Mouse (Mus musculus) liver, embryonic 15.5 days (tissue): ENCODE results near the gene Myo18a. TPM values are rescaled to one million over a fixed set of nuclear protein-coding genes. Genes with fewer than 3 reads are reported as not detected.

Experiments
- ATAC-seq: fragments of 200-750 bp; cut with Nextera tagmentation; 2 replicates; pipeline ENCODE4 v1.8.0; 2017; ENCODE audit warnings: moderate number of reproducible peaks, mild to moderate bottlenecking, moderate library complexity; ENCODE audit not compliant: insufficient read depth
- H3K27ac ChIP-seq: fragments of 300-500 bp; sonication (generic); replicated peaks from 2 replicates; pipeline ENCODE4 v1.5.1; 2015; ENCODE audit warnings: mild to moderate bottlenecking, inconsistent platforms
- H3K27me3 ChIP-seq: fragments of 300-500 bp; sonication (generic); 2 replicates; pipeline ENCODE4 v1.6.1; 2015; ENCODE audit warnings: mild to moderate bottlenecking, inconsistent platforms
- H3K36me3 ChIP-seq: fragments of 300-500 bp; sonication (generic); replicated peaks from 2 replicates; pipeline ENCODE4 v1.6.1; 2015; ENCODE audit warnings: moderate library complexity, mild to moderate bottlenecking, inconsistent platforms
- H3K4me1 ChIP-seq: fragments of 300-500 bp; sonication (generic); replicated peaks from 2 replicates; pipeline ENCODE4 v1.6.1; 2015; ENCODE audit warnings: inconsistent platforms
- H3K4me2 ChIP-seq: fragments of 300-500 bp; sonication (generic); 2 replicates; pipeline ENCODE4 v1.6.1; 2015; ENCODE audit warnings: moderate library complexity, mild to moderate bottlenecking, inconsistent platforms
- H3K4me3 ChIP-seq: fragments of 300-500 bp; sonication (generic); replicated peaks from 2 replicates; pipeline ENCODE4 v1.5.1; 2015; ENCODE audit warnings: mild to moderate bottlenecking, inconsistent platforms
- H3K9ac ChIP-seq: fragments of 300-500 bp; sonication (generic); 2 replicates; pipeline ENCODE4 v1.6.1; 2015; ENCODE audit warnings: moderate library complexity, mild to moderate bottlenecking, inconsistent platforms
- H3K9me3 ChIP-seq: fragments of 300-500 bp; sonication (generic); replicated peaks from 2 replicates; pipeline ENCODE4 v1.6.1; 2016; ENCODE audit warnings: inconsistent platforms
- whole genome bisulfite sequencing: fragments of 180-500 bp; shearing (Covaris S2); methylation state at CpG from one replicate; pipeline ENCODE4 v1.1.7; 2015; ENCODE audit warnings: mixed read lengths; ENCODE audit not compliant: insufficient replicate concordance; 5-methylcytosine and 5-hydroxymethylcytosine counted together
- polyA plus RNA-seq: library from polyadenylated mRNA; unstranded; fragments of >200 nt; fragmentation: Nextera tagmentation; extraction: Ambion mirVana; gene quantifications from 2 replicates; pipeline ENCODE4 v1.2.1, GENCODE M21; 2015

The Myo18a gene
- polyA plus RNA-seq, 1 experiment from 2014 or later = 15.7 TPM

DNA sequence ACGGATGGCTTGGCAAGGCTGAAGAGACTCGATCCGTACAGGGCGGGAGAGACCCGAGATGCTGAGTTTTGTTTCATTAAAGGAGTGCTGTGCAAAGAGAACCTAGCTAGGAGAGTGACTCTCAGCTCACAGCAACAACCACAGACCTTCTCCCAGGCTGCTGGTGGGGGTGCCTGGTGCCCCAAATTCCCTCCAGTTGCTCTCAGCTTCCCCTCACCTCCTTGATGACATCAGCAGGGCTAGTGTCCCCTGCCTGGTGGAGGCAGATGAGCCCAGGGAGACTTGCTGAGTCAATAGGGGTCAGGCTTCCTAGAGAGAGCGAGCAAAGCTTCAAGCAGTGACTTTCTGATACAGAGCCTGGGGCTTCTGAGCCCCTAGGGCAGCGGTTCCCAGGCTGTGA, 109.6 kb downstream of the Myo18a start:
- peaks cover 12% of the 10 kb centered on the region; the same call in 1 of the 2 replicates for H3K4me1 ChIP-seq
- no peak overlapping the region for H3K4me2 ChIP-seq
- no peaks in the 10 kb centered on the region for H3K36me3 ChIP-seq
- H3K27ac ChIP-seq = no peak overlapping the region
- H3K9me3 ChIP-seq = no peaks in the 10 kb centered on the region
- peaks cover 21% of the 10 kb centered on the region for H3K27me3 ChIP-seq
- WGBS = 5% methylated on average over 7 of the region's 7 CpGs
- no peak for ATAC-seq
- H3K4me3 ChIP-seq = no peak overlapping the region
- H3K9ac ChIP-seq = no peak overlapping the region

DNA sequence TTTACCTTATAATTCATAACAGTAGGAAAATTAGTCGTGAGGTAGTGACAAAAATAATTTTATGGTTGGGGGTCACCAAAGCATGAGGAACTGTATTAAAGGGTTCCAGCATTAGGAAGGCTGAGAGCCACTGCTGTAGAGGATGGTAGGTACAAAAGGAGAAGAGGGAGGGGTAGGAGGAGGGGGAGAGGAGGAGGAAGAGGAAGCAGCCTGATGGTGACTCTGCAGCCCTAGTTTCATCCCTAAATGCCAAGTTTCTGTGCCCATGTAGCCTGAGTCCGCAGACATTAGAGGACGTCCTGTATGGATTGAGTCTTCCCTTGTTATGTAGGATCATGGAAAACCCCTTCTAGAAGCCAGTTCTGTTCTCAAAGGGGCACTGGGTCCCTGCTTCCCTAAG, 110.1 kb downstream of the Myo18a start:
- no peak overlapping the region for H3K9ac ChIP-seq
- H3K4me1 ChIP-seq = peaks cover 12% of the 10 kb centered on the region; the same call in 1 of the 2 replicates
- ATAC-seq = no peak
- H3K27ac ChIP-seq = no peak overlapping the region
- no peak overlapping the region for H3K4me2 ChIP-seq
- no peaks in the 10 kb centered on the region for H3K9me3 ChIP-seq
- 17% methylated on average over 3 of the region's 3 CpGs for WGBS
- no peaks in the 10 kb centered on the region for H3K36me3 ChIP-seq
- H3K4me3 ChIP-seq = no peak overlapping the region
- H3K27me3 ChIP-seq = peaks cover 21% of the 10 kb centered on the region

DNA sequence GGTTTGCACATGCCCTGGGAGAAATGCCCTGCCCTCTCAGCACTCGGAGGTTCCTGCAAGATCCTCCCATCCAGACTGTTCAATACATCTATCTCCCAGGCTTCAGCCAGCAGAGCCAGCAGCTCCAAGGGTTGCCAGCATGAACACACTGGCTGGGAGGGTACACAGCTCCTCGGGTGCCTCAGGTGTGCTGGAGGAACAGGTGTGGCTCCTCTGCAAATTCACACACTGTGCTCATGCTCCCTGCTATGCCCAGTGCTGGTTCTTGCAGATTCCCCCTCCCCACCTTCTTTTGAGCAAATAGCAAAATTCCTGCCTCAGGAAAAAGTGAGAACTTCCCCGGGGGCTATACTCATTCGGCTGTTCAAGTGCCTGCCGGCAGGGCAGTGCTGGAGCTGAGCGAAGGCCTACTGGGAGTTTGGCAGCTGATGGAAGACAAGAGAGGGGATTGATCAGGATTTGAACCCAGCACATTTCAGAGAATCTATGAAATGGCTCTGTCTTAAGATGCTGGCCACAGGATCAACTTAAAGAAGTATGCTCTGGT, 111.7 kb downstream of the Myo18a start:
- H3K36me3 ChIP-seq = no peaks in the 10 kb centered on the region
- WGBS = 54% methylated on average over 6 of the region's 6 CpGs
- no peak overlapping the region for H3K27ac ChIP-seq
- H3K27me3 ChIP-seq = peaks cover 21% of the 10 kb centered on the region
- H3K4me2 ChIP-seq = no peak overlapping the region
- H3K9me3 ChIP-seq = no peaks in the 10 kb centered on the region
- H3K9ac ChIP-seq = no peak overlapping the region
- no peak for ATAC-seq
- peaks cover 12% of the 10 kb centered on the region; the same call in 1 of the 2 replicates for H3K4me1 ChIP-seq
- H3K4me3 ChIP-seq = no peak overlapping the region

DNA sequence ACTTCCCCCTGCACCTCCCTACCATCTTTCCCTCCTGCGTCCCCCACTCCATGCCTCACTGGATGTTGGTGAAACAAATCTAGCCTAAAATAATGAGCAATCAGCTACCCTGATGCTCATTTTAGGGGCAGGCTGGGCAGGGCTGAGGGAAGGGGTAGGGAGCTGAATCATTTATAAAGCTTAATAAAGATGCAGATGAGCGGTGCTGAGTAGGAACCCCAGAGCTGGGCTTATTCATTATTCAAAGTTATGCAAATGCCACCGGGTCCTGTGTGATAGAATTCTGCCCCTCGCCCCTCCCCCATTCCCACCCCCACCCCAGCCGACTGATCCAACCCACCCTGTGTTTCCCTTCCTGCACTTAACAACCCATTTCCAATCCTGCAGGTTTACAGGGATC, 112.2 kb downstream of the Myo18a start:
- 40% methylated on average over 5 of the region's 5 CpGs for WGBS
- ATAC-seq = no peak
- Histone ChIP-seq H3K9me3 (no peaks in the 10 kb centered on the region), H3K4me3 (no peak overlapping the region), H3K27me3 (peaks cover 21% of the 10 kb centered on the region), H3K9ac (no peak overlapping the region), H3K4me1 (peaks cover 12% of the 10 kb centered on the region; the same call in 1 of the 2 replicates), H3K27ac (no peak overlapping the region), H3K36me3 (no peaks in the 10 kb centered on the region), H3K4me2 (no peak overlapping the region)

DNA sequence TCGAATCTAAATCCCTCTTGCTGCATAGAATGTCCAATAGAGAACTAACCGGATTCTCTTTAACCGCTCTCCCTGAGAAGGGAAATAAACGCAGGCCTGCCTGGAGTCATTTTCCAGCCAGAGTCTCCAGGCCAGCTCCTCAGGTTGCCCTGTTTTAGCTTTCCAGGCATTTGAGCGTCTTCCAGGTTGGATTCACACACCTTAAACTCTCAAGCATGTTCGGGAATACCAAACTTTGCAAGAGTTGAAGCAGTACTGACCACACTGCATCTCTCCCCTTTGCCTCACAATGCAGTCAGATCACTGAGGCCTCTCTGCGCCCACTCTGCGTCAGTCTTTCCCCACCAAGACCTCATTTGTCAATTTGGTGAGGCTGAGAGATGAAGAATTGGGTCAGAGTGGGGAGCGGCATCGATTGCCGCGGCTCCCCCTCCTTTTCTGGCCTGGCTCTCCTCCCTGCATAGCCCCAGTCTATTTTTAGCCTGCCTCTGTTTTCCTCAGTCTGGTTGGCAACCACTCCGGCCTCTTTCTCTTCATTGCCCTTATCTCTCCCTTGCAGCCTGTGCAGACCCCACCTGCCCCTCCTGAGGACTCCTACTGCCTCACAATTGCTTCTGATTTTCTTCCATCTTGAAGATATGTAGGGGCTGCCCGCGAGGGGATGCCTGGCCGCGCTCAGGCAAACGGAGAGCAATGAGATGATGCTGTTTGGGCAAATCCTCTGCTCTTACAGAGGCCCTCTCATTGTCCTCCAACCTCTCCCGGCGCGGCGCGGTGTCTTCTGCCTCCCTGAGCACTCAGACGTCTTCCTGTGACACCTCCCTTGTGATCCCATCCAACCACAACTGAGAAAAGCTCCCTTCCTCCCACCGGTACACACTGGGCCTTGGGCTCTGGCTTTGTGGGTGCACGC, 113.1 kb downstream of the Myo18a start:
- Histone ChIP-seq H3K36me3 (no peaks in the 10 kb centered on the region), H3K9me3 (no peaks in the 10 kb centered on the region), H3K27me3 (peaks cover 21% of the 10 kb centered on the region), H3K4me1 (peaks cover 12% of the 10 kb centered on the region; the same call in 1 of the 2 replicates), H3K4me2 (no peak overlapping the region), H3K9ac (no peak overlapping the region), H3K4me3 (no peak overlapping the region), H3K27ac (no peak overlapping the region)
- ATAC-seq = no peak
- WGBS = 31% methylated on average over 26 of the region's 26 CpGs

DNA sequence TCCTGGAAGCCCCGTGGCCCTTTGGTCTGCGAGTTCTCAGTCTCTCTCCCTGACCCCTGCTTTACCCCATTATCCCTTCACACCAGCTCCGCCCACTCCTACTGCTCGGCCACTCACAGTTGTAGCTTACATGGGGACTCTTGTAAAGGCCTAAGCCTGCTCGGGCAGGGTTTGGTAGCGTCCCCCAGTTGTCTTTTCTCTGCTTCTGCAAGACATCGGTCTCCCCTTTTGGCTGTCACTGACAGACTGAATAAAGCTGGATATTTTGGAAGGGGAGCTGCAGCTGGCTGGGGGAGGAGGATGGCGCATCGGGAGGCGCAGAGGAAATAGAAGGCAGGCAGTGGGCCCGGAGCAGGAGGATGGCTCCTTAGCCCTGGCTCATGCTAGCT, 113.7 kb downstream of the Myo18a start:
- 54% methylated on average over 11 of the region's 11 CpGs for WGBS
- H3K36me3 ChIP-seq = no peaks in the 10 kb centered on the region
- H3K9ac ChIP-seq = no peak overlapping the region
- peaks cover 21% of the 10 kb centered on the region for H3K27me3 ChIP-seq
- peaks cover 12% of the 10 kb centered on the region; the same call in 1 of the 2 replicates for H3K4me1 ChIP-seq
- H3K27ac ChIP-seq = no peak overlapping the region
- H3K9me3 ChIP-seq = no peaks in the 10 kb centered on the region
- H3K4me2 ChIP-seq = no peak overlapping the region
- ATAC-seq = no peak
- H3K4me3 ChIP-seq = no peak overlapping the region

DNA sequence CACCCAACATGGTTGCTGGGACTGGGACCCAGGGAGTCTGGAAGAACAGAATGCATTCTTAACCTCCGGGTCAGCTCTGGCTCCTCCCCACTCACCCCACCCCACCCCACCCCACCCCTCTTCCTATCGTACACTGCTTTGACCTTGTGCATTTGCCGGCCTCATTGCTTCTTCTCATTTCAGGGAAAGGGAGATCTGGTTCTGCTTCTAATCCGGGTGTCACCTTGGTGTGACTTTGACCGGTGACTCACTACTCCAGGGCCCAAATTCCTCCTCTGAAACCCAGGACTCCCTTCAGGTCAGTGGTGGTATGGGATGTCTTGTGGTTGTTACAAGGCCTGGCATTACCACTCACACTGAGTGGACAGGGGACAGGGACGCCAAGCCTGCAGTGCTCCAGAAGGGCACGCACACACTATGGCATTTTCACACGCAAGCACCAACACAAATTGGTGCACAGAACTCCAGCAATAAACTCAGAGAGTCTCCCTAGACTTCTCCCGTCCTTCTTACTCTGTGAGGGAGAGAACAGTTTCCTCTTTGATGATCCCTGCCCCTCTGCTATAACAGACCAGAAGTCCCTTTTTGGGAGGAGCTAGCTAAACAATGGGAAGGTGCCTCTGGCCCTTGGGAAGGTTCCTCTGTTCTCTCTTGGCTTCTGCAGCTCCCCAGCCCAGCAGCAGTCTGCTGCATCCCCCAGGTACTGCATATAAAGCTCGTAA, 121.6 kb downstream of the Myo18a start:
- no peak overlapping the region for H3K27ac ChIP-seq
- H3K9me3 ChIP-seq = no peaks in the 10 kb centered on the region
- no peak for ATAC-seq
- no peak overlapping the region for H3K4me3 ChIP-seq
- no peak overlapping the region for H3K9ac ChIP-seq
- H3K27me3 ChIP-seq = peaks cover 29% of the 10 kb centered on the region; the same call in 1 of the 2 replicates
- peaks cover 5% of the 10 kb centered on the region; the same call in 1 of the 2 replicates for H3K4me1 ChIP-seq
- H3K4me2 ChIP-seq = no peak overlapping the region
- 38% methylated on average over 10 of the region's 10 CpGs for WGBS
- no peaks in the 10 kb centered on the region for H3K36me3 ChIP-seq

DNA sequence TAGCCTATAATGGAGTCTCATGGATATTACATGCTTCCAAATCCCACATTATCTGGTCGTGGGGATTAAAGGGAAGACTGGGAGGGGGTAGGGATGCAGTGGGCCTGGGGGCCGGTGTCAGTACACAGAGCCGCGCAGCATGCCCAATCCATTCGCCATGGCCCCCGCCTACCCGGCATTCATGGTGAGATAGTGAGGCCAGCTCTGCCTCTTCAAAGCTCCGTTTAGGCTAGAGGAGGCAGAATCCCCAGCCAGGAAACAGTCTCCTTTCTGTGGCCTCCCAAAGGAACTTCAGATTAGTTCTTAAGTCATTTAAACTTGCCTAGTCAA, 122.2 kb downstream of the Myo18a start:
- H3K9me3 ChIP-seq = no peaks in the 10 kb centered on the region
- peaks cover 5% of the 10 kb centered on the region; the same call in 1 of the 2 replicates for H3K4me1 ChIP-seq
- H3K36me3 ChIP-seq = no peaks in the 10 kb centered on the region
- no peak overlapping the region for H3K4me3 ChIP-seq
- H3K9ac ChIP-seq = no peak overlapping the region
- no peak overlapping the region for H3K27ac ChIP-seq
- 47% methylated on average over 8 of the region's 8 CpGs for WGBS
- no peak for ATAC-seq
- peaks cover 29% of the 10 kb centered on the region; the same call in 1 of the 2 replicates for H3K27me3 ChIP-seq
- H3K4me2 ChIP-seq = no peak overlapping the region

DNA sequence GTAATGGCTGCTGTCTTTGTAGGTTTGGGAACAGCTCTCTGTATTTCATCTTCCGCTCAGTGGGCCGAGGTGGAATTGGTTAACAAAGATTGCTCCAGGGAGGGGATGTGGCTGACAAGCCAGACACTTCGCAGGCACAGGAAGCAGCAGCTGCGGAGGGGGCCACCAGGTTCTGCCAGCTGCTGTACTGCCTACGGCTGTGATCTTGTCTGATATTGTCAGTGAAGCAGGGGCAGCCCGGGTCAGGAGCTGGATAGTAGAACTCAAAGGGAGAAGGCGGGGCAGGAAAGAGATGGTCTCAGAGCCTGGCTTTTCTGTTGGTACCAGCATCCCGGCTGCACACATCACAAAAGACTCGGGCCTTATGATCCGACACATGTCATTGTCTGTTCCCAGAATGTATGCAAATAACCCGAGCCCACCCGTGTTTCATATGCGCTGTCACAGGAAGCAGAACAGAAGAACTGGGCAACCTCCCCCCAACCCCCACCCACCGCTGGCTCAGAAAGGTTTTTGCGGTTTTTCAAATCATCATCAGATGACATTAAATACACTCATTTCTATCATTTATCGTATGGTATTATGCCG, 124.4 kb downstream of the Myo18a start:
- H3K9ac ChIP-seq = no peak overlapping the region
- ATAC-seq = no peak
- no peak overlapping the region for H3K4me3 ChIP-seq
- H3K9me3 ChIP-seq = no peaks in the 10 kb centered on the region
- no peak overlapping the region for H3K4me2 ChIP-seq
- peaks cover 5% of the 10 kb centered on the region; the same call in 1 of the 2 replicates for H3K4me1 ChIP-seq
- no peaks in the 10 kb centered on the region for H3K36me3 ChIP-seq
- H3K27ac ChIP-seq = no peak overlapping the region
- peaks cover 29% of the 10 kb centered on the region; the same call in 1 of the 2 replicates for H3K27me3 ChIP-seq
- WGBS = 29% methylated on average over 17 of the region's 17 CpGs

DNA sequence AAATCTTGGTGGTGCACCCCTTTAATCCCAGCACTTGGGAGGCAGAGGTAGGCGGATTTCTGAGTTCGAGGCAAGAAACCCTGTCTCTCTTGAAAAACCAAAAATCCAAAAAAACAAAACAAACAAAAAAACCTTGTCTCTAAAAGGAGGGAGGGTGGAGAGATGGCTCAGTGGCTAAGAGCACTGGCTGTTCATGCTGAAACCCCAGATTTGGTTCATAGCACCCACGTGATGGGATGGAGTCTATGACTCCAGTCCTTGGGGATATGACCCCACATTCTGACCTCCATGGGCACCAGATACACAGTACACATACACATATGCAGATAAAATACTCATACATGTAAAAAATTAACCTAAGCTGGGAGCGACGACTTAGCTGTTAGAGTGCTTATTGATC, 125.8 kb downstream of the Myo18a start:
- H3K36me3 ChIP-seq = no peaks in the 10 kb centered on the region
- H3K9ac ChIP-seq = no peak overlapping the region
- WGBS = 51% methylated on average over 5 of the region's 5 CpGs
- ATAC-seq = no peak
- no peaks in the 10 kb centered on the region for H3K9me3 ChIP-seq
- no peak overlapping the region for H3K4me3 ChIP-seq
- peaks cover 41% of the 10 kb centered on the region for H3K27me3 ChIP-seq
- H3K4me2 ChIP-seq = no peak overlapping the region
- H3K27ac ChIP-seq = no peak overlapping the region
- H3K4me1 ChIP-seq = peaks cover 8% of the 10 kb centered on the region; the same call in 1 of the 2 replicates

DNA sequence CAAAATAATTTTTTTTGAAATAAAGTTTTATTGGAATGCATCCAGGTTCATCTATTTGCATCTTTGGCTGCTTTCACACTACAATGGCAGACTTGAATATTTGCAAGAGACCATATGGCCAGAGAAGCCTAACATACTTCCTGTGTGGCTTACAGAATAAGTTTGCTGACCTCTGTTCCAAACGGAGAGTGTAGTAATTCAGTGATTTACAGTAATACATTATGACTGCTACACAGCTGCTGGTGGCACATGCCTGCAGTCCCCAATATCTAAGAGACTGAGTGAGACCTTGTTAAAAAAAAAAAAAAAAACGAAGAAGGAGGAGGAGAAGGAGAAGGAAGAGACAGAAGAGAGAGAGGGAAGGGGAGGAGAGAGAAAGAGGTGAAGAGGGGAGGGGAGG, 126.4 kb downstream of the Myo18a start:
- no peak overlapping the region for H3K4me3 ChIP-seq
- no peak overlapping the region for H3K9ac ChIP-seq
- no peak for ATAC-seq
- no peak overlapping the region for H3K27ac ChIP-seq
- no peaks in the 10 kb centered on the region for H3K36me3 ChIP-seq
- peaks cover 47% of the 10 kb centered on the region for H3K27me3 ChIP-seq
- 6% methylated on average over 1 of the region's 2 CpGs for whole genome bisulfite sequencing
- H3K9me3 ChIP-seq = no peaks in the 10 kb centered on the region
- H3K4me1 ChIP-seq = peaks cover 9% of the 10 kb centered on the region
- H3K4me2 ChIP-seq = no peak overlapping the region
